Mouse (Mus musculus): ENCODE data around the gene Gemin5. TPM values are rescaled to one million over a fixed set of nuclear protein-coding genes. Genes with fewer than 3 reads are reported as not detected.

Gene Gemin5
- polyA plus RNA-seq, 1 experiment from 2014 or later = 14.9 TPM

DNA sequence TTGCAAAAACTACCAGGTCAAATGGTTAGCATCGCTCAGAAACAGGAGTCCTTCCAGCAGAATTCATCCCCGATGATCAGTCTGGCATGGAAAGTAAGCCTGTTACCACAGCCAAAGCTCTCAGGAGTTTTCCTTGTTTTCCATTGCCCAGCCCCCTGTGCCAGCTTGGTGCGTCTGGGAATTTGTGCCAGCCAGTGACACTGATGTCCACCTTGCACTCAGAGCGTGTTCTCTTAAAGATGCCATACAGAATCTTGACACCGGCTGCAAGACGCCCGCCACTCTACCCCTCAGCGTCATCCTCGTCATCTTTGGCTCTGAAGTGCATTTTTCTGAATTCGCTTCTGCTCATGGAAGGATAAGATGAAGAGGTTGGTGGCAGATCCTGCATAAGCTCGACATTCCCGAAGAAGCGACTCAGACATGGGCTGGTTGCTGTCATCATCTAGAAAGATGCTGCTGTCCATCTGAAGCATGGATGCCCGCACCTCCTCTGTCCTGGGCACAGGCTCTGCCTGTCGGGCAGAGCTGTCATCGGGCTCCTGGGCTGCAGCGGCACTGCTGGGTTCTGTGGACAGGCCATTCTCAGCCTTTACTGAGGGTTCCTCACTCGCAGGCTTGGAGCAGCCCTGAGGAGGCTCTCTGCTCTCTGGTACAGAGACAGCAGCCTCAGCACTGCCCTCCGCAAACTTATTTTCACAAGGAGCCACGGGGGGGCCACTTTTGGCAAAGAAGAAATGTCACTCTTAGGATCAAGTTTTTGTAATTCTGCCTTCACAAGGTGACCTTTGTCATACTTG is 71.3 kb downstream of the Gemin5 start:
- no peak overlapping the region for H3K9ac ChIP-seq
- ATAC-seq (ENCODE audit: insufficient number of reproducible peaks, low FRiP score) = no peak
- H3K27ac ChIP-seq (ENCODE audit: poor library complexity, severe bottlenecking) = no peak overlapping the region
- WGBS = 44% methylated on average over 20 of the region's 20 CpGs
- H3K4me1 ChIP-seq (replicated peaks) = peaks cover 12% of the 10 kb centered on the region; the same call in 1 of the 2 replicates
- H3K4me3 ChIP-seq = peak overlapping the region; percentile 55
- H3K27me3 ChIP-seq (replicated peaks) = no peaks in the 10 kb centered on the region; the same call in none of the 2 replicates
- H3K36me3 ChIP-seq = no peaks in the 10 kb centered on the region
- no peaks in the 10 kb centered on the region for H3K9me3 ChIP-seq (replicated peaks)
- peak overlapping the region; percentile 95 for H3K4me2 ChIP-seq

DNA sequence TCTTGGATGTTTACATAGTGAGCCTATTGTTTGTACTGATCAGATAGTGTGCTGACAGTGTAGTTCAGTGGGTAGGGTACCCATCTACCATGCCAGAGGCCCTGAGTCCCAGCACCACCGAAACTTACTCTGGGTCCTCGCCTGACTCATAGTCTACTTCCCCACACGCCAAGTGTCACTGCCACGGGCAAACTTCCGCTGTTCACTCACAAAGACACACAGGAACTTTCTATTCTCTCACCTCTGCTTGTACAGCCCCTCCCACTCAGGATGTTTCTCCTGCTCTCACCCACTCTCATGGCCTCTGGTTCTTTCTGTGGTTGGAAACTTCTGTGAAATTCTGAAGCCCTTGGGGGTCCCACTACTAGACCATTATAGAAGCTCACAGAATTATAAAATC is 72.2 kb downstream of the Gemin5 start:
- no peak for ATAC-seq (ENCODE audit: insufficient number of reproducible peaks, low FRiP score)
- 75% methylated on average over 5 of the region's 5 CpGs for WGBS

DNA sequence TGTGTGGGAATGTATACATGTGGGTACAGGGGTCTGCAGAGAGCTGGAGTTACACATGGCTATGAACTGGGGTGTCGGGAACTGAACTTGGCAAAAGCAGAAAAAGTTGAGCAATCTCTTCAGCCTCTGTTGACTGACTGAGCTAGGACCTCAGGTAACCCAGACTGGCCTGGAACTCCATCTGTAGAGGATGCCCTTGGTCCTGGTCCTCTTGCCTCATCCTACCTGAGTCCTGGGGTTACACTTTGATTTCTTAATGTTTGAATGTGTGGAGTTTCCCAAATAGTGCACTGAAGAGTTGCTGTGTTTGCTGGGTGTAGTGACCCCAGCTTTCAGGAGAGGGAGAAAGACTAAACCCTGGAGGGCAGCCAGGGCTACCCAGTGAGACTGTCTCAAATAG is 72.8 kb downstream of the Gemin5 start:
- Histone ChIP-seq H3K4me2 (no peak overlapping the region), H3K9ac (no peak overlapping the region), H3K4me3 (no peak overlapping the region), H3K27ac (ENCODE audit: poor library complexity, severe bottlenecking) (no peak overlapping the region), H3K9me3 (replicated peaks) (no peaks in the 10 kb centered on the region), H3K4me1 (replicated peaks) (peaks cover 12% of the 10 kb centered on the region; the same call in 1 of the 2 replicates), H3K27me3 (replicated peaks) (no peaks in the 10 kb centered on the region; the same call in none of the 2 replicates), H3K36me3 (no peaks in the 10 kb centered on the region)
- 87% methylated on average over 1 of the region's 1 CpGs for WGBS
- ATAC-seq (ENCODE audit: insufficient number of reproducible peaks, low FRiP score) = no peak

More for the DNA sequence above, 72.2 kb downstream of the Gemin5 start:
- Histone ChIP-seq H3K4me2 (no peak overlapping the region), H3K27me3 (replicated peaks) (no peaks in the 10 kb centered on the region; the same call in none of the 2 replicates), H3K4me3 (no peak overlapping the region), H3K27ac (ENCODE audit: poor library complexity, severe bottlenecking) (no peak overlapping the region), H3K9me3 (replicated peaks) (no peaks in the 10 kb centered on the region), H3K9ac (no peak overlapping the region), H3K4me1 (replicated peaks) (peaks cover 12% of the 10 kb centered on the region; the same call in 1 of the 2 replicates), H3K36me3 (no peaks in the 10 kb centered on the region)

DNA sequence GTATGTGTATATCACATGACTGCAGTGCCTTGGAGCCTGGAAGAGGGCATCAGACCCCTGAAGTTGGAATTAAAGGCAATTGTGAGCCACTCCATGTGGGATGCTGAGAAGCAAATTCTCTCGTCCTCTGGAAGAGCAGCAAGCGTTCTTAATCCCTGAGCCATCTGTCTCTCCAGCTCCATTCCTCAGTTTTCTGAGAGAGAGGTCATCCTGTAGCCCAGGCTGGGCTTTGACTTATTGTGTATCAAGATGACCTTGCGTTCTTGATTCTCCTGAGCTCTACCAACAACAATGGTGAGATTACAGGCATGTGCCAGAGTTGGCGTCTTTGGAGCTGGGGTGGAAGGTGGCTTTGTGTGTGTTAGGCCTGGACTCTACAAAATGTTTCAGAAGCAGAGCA is 73.6 kb downstream of the Gemin5 start:
- 68% methylated on average over 4 of the region's 4 CpGs for WGBS
- Histone ChIP-seq H3K4me3 (no peak overlapping the region), H3K9me3 (replicated peaks) (no peaks in the 10 kb centered on the region), H3K4me1 (replicated peaks) (peaks cover 12% of the 10 kb centered on the region; the same call in 1 of the 2 replicates), H3K27me3 (replicated peaks) (no peaks in the 10 kb centered on the region; the same call in none of the 2 replicates), H3K4me2 (no peak overlapping the region), H3K27ac (ENCODE audit: poor library complexity, severe bottlenecking) (no peak overlapping the region), H3K36me3 (no peaks in the 10 kb centered on the region), H3K9ac (no peak overlapping the region)
- ATAC-seq (ENCODE audit: insufficient number of reproducible peaks, low FRiP score) = no peak

DNA sequence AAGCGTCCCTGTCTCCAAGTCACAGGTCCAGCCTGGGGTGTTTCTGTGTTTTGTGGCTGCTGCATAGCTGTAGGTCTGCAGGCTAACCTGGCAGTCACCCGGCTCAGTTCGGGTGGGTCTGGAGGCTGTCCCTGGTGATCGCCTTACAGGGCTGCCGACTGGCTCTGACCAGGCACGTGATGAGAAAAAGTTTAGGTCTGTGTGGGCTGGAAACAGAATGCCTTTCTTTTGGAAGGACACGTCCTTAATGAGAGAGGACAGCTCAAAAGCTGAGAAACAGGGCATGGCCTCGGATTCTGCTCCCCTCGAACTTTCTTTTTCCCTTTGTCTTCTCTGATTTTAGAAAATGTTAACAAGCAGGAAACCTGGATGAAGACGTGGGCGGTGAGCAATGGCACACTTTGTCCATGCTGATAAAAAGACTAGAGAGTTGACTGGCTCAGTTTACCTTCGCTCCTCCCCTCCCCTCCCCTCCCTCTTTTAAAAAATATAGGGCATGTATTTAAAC is 75.3 kb downstream of the Gemin5 start, which contains the start of gene Gm12248:
Gene Gm12248, minus strand, starts transcription at position 114 of the 508 bp plus-strand sequence.
- H3K4me2 ChIP-seq = peak within 1 kb of the TSS; percentile 57
- H3K9ac ChIP-seq = peak within 1 kb of the TSS; percentile 39; the same call in 1 of the 2 replicates
- no peaks in the 10 kb centered on the region for H3K9me3 ChIP-seq (replicated peaks)
- peak within 1 kb of the TSS; percentile 13 for H3K4me3 ChIP-seq
- H3K27ac ChIP-seq (ENCODE audit: poor library complexity, severe bottlenecking) = no peak within 1 kb of the TSS
- H3K36me3 ChIP-seq = no peaks in the 10 kb centered on the region
- H3K4me1 ChIP-seq (replicated peaks) = peaks cover 12% of the 10 kb centered on the region; the same call in 1 of the 2 replicates
- ATAC-seq (ENCODE audit: insufficient number of reproducible peaks, low FRiP score) = 0 out of 2 replicates have a peak, but pooled peaks have one; percentile 51
- no peaks in the 10 kb centered on the region; the same call in 1 of the 2 replicates for H3K27me3 ChIP-seq (replicated peaks)
- 14% methylated on average over 12 of the region's 12 CpGs for WGBS

DNA sequence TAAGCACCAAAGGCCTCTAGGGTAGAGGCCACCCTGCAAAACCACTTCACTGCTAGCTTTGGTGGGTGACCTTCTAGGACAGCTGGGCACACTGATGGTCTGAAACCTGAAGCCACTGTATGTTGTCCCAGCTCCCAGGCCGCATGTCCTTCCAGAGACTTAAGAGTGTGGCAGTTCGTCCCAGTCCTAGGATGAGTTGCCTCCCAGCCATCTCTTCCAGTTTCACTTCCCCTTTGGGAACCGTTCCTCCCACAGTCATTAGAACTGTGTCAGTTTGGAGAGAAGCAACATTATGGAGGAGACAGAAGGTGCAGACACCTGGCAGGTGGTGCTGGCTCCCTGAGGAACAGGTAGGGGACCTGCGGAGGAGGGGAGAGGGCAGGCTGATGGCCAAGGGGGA is 75.8 kb downstream of the Gemin5 start:
- peak overlapping the region; percentile 13 for H3K4me3 ChIP-seq
- no peak overlapping the region for H3K27ac ChIP-seq (ENCODE audit: poor library complexity, severe bottlenecking)
- no peak for ATAC-seq (ENCODE audit: insufficient number of reproducible peaks, low FRiP score)
- no peaks in the 10 kb centered on the region for H3K9me3 ChIP-seq (replicated peaks)
- no peaks in the 10 kb centered on the region for H3K36me3 ChIP-seq
- WGBS = 47% methylated on average over 4 of the region's 4 CpGs
- H3K4me1 ChIP-seq (replicated peaks) = peaks cover 10% of the 10 kb centered on the region; the same call in 1 of the 2 replicates
- no peaks in the 10 kb centered on the region; the same call in 1 of the 2 replicates for H3K27me3 ChIP-seq (replicated peaks)
- peak overlapping the region; percentile 39; the same call in 1 of the 2 replicates for H3K9ac ChIP-seq
- H3K4me2 ChIP-seq = peak overlapping the region; percentile 57

DNA sequence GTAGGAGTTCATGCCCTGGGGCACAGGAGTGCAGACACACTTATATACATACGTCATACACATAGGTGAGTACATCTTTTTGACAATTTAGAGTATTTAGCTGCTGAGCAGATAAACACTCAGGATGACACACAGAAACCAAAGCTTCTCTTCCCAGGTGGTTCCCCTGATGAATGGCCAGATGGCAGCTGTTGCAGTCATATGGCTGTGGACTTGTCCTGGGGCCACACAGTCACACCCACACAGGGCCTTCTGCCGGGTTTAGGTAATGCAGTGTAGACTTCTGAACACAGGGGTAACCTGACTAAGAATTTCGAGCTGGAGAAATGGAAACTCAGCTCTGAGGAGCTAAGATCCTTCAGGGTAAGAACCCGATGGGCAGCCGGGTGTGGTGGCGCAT is 86.6 kb downstream of the Gemin5 start:
- no peaks in the 10 kb centered on the region for H3K27me3 ChIP-seq (replicated peaks)
- no peak overlapping the region for H3K27ac ChIP-seq (ENCODE audit: poor library complexity, severe bottlenecking)
- no peak overlapping the region for H3K4me3 ChIP-seq
- H3K9ac ChIP-seq = no peak overlapping the region
- no peaks in the 10 kb centered on the region for H3K4me1 ChIP-seq (replicated peaks)
- no peak overlapping the region for H3K4me2 ChIP-seq
- H3K9me3 ChIP-seq (replicated peaks) = 0 out of 2 replicates have a peak, but pooled peaks cover 4% of the 10 kb centered on the region
- no peaks in the 10 kb centered on the region for H3K36me3 ChIP-seq
- WGBS = 85% methylated on average over 6 of the region's 6 CpGs
- no peak for ATAC-seq (ENCODE audit: insufficient number of reproducible peaks, low FRiP score)

DNA sequence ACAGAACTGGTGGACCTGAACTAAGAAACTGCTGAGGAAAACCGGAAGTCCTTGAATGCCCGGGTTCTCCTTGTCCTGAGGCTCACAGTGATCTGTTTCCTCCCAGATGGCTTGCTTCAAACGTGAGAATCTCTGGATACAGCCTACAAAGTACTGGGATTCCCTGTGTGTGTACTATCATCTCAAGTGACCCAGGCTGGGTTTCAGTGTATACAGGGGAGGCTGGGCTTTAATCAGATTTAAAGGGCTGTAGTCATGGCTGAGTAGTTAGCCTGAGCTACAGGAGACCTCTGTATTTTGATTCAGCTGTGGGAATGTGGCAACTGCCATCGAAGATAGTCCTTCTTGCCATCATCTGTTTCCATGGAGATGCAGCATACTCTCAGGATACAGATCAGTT is 91.1 kb downstream of the Gemin5 start:
- Histone ChIP-seq H3K9me3 (replicated peaks) (0 out of 2 replicates have a peak, but pooled peaks cover 7% of the 10 kb centered on the region), H3K4me1 (replicated peaks) (no peaks in the 10 kb centered on the region), H3K9ac (no peak overlapping the region), H3K4me3 (no peak overlapping the region), H3K36me3 (no peaks in the 10 kb centered on the region), H3K27ac (ENCODE audit: poor library complexity, severe bottlenecking) (no peak overlapping the region), H3K27me3 (replicated peaks) (no peaks in the 10 kb centered on the region), H3K4me2 (no peak overlapping the region)
- 67% methylated on average over 4 of the region's 4 CpGs for WGBS
- no peak for ATAC-seq (ENCODE audit: insufficient number of reproducible peaks, low FRiP score)

DNA sequence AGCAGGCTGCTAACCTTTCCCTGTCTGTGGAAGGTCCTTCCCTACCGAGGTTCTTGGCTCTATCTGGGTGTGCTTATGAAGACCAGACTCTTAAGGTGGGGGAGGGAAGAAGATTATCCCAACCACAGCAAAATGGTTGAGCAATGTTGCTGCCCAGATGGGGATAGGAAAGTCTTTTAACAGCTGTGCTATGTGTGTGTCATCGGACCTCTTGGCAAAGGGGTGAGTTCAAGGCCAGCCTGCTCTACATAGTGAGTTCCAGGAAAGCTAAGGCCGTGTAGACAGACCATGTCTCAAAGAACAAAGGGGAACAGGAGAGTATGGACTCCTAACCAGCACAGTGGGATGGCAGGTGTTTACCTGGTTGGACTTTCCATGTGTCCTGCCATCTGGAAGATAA is 95.4 kb downstream of the Gemin5 start:
- WGBS = 66% methylated on average over 3 of the region's 3 CpGs
- H3K36me3 ChIP-seq = no peaks in the 10 kb centered on the region
- no peaks in the 10 kb centered on the region for H3K4me1 ChIP-seq (replicated peaks)
- H3K9me3 ChIP-seq (replicated peaks) = 0 out of 2 replicates have a peak, but pooled peaks cover 3% of the 10 kb centered on the region
- H3K9ac ChIP-seq = no peak overlapping the region
- H3K27me3 ChIP-seq (replicated peaks) = no peaks in the 10 kb centered on the region
- no peak overlapping the region for H3K27ac ChIP-seq (ENCODE audit: poor library complexity, severe bottlenecking)
- no peak overlapping the region for H3K4me3 ChIP-seq
- no peak overlapping the region for H3K4me2 ChIP-seq
- no peak for ATAC-seq (ENCODE audit: insufficient number of reproducible peaks, low FRiP score)

All from heart, embryonic 12.5 days (tissue).